Mouse (Mus musculus): ENCODE results near the gene Cdk5rap3. TPM values are rescaled to one million over a fixed set of nuclear protein-coding genes. Genes with fewer than 3 reads are reported as not detected.

Cdk5rap3 gene
- total and polyA plus RNA-seq, 3 experiments, result 45.2 to 55.4 TPM; not detected in 1

- DNase-seq (ENCODE audit: low read depth, low spot score), result no peak
- Histone ChIP-seq H3K9ac (ENCODE audit: control insufficient read depth, low read depth, low read length, poor library complexity, severe bottlenecking) (no peak overlapping the region), H3K27me3 (ENCODE audit: control insufficient read depth in 1 of 2, insufficient read depth in 2 of 2, low read length in 2 of 2) (peaks cover 49 to 50% of the 10 kb centered on the region in 2 experiments), H3K36me3 (ENCODE audit: control insufficient read depth in 1 of 2, insufficient read depth in 2 of 2, low read length in 2 of 2) (no peaks in the 10 kb centered on the region), H3K79me2 (ENCODE audit: control insufficient read depth, insufficient read depth, low read length, poor library complexity) (no peaks in the 10 kb centered on the region), H3K4me3 (ENCODE audit: control insufficient read depth in 1 of 2, insufficient read depth in 1 of 2, low read depth in 2 of 2, low read length in 2 of 2) (no peak overlapping the region), H3K4me1 (ENCODE audit: control insufficient read depth in 1 of 2, insufficient read depth in 2 of 2, low read length in 2 of 2) (no peaks in the 10 kb centered on the region), H3K27ac (ENCODE audit: control insufficient read depth, low read depth, low read length) (no peak overlapping the region), H3K9me3 (replicated peaks; ENCODE audit: insufficient read depth, low read length) (no peaks in the 10 kb centered on the region)
- TF ChIP-seq RCOR1 (IDR thresholded peaks at IDR 0.05; ENCODE audit: low read depth, low read length) (no peak), TCF12 (IDR thresholded peaks at IDR 0.05; ENCODE audit: low read depth, low read length) (no peak), POLR2A (IDR thresholded peaks at IDR 0.05; ENCODE audit: control insufficient read depth in 1 of 2, insufficient read depth in 1 of 2, low read depth in 1 of 2, low read length in 2 of 2, poor library complexity in 1 of 2) (no peak), E2F4 (IDR thresholded peaks at IDR 0.05; ENCODE audit: borderline replicate concordance, low read depth, low read length) (no peak), ETS1 (IDR thresholded peaks at IDR 0.05; ENCODE audit: low read depth, low read length) (no peak), RAD21 (IDR thresholded peaks at IDR 0.05; ENCODE audit: low read depth, low read length) (no peak), POLR2AphosphoS2 (IDR thresholded peaks at IDR 0.05; ENCODE audit: low read length) (no peak), NELFE (IDR thresholded peaks at IDR 0.05; ENCODE audit: low read depth, low read length) (no peak), MAFK (IDR thresholded peaks at IDR 0.05; ENCODE audit: borderline replicate concordance, low read depth, low read length) (no peak), MXI1 (IDR thresholded peaks at IDR 0.05; ENCODE audit: low read depth, low read length) (no peak), CTCF (IDR thresholded peaks at IDR 0.05 in 2 of 3, conservative IDR thresholded peaks at IDR 0.05 in 1 of 3; ENCODE audit: control insufficient read depth in 1 of 3, insufficient read depth in 1 of 3, low read depth in 2 of 3, low read length in 3 of 3, poor library complexity in 1 of 3, severe bottlenecking in 1 of 3) (no peak), GATA1 (IDR thresholded peaks at IDR 0.05; ENCODE audit: low read depth, low read length) (no peak), ZKSCAN1 (IDR thresholded peaks at IDR 0.05; ENCODE audit: low read depth, low read length) (no peak), MEF2A (IDR thresholded peaks at IDR 0.05; ENCODE audit: extremely low read depth, insufficient replicate concordance, low read depth, low read length, poor library complexity, severe bottlenecking) (no peak), TBP (IDR thresholded peaks at IDR 0.05; ENCODE audit: low read depth, low read length) (no peak), ZC3H11A (IDR thresholded peaks at IDR 0.05; ENCODE audit: low read depth, low read length) (no peak)
These were observed 43.6 kb downstream of the Cdk5rap3 start for GRCm38 (mm10) chr11:96872441-96873379.

- Histone ChIP-seq H3K4me1 (ENCODE audit: control insufficient read depth in 1 of 2, insufficient read depth in 2 of 2, low read length in 2 of 2) (peaks cover 0 to 8% of the 10 kb centered on the region in 2 experiments; a peak in 1 of 4 replicates), H3K79me2 (ENCODE audit: control insufficient read depth, insufficient read depth, low read length, poor library complexity) (no peaks in the 10 kb centered on the region), H3K4me3 (ENCODE audit: control insufficient read depth in 1 of 2, insufficient read depth in 1 of 2, low read depth in 2 of 2, low read length in 2 of 2) (no peak overlapping the region), H3K27me3 (ENCODE audit: control insufficient read depth in 1 of 2, insufficient read depth in 2 of 2, low read length in 2 of 2) (peaks cover 10% of the 10 kb centered on the region in 2 experiments), H3K27ac (ENCODE audit: control insufficient read depth, low read depth, low read length) (no peak overlapping the region), H3K36me3 (ENCODE audit: control insufficient read depth in 1 of 2, insufficient read depth in 2 of 2, low read length in 2 of 2) (no peaks in the 10 kb centered on the region), H3K9ac (ENCODE audit: control insufficient read depth, low read depth, low read length, poor library complexity, severe bottlenecking) (no peak overlapping the region), H3K9me3 (replicated peaks; ENCODE audit: insufficient read depth, low read length) (no peaks in the 10 kb centered on the region)
- DNase-seq (ENCODE audit: low read depth, low spot score), result peak; percentile 83
- TF ChIP-seq SMC3 (IDR thresholded peaks at IDR 0.05; ENCODE audit: low read depth, low read length) (peak; percentile 95), TAL1 (IDR thresholded peaks at IDR 0.05; ENCODE audit: low read length) (no peak), ZNF384 (IDR thresholded peaks at IDR 0.05; ENCODE audit: low read depth, low read length) (0 out of 2 replicates have a peak, but pooled peaks have one; percentile 11), MAX (IDR thresholded peaks at IDR 0.05; ENCODE audit: low read length) (no peak), CHD1 (IDR thresholded peaks at IDR 0.05; ENCODE audit: low read depth, low read length) (no peak), POLR2AphosphoS5 (IDR thresholded peaks at IDR 0.05; ENCODE audit: borderline replicate concordance, low read depth, low read length) (no peak), MXI1 (IDR thresholded peaks at IDR 0.05; ENCODE audit: low read depth, low read length) (no peak), ZC3H11A (IDR thresholded peaks at IDR 0.05; ENCODE audit: low read depth, low read length) (peak; percentile 93), MYB (IDR thresholded peaks at IDR 0.05; ENCODE audit: low read depth, low read length) (no peak), RAD21 (IDR thresholded peaks at IDR 0.05; ENCODE audit: low read depth, low read length) (peak; percentile 95), BHLHE40 (IDR thresholded peaks at IDR 0.05; ENCODE audit: borderline replicate concordance, low read depth, low read length) (no peak), MAFK (IDR thresholded peaks at IDR 0.05; ENCODE audit: borderline replicate concordance, low read depth, low read length) (no peak), SIN3A (IDR thresholded peaks at IDR 0.05; ENCODE audit: low read length) (peak; percentile 58), ETS1 (IDR thresholded peaks at IDR 0.05; ENCODE audit: low read depth, low read length) (no peak), E2F4 (IDR thresholded peaks at IDR 0.05; ENCODE audit: borderline replicate concordance, low read depth, low read length) (no peak), GABPA (IDR thresholded peaks at IDR 0.05; ENCODE audit: low read depth, low read length) (no peak), ELF1 (IDR thresholded peaks at IDR 0.05; ENCODE audit: low read depth, low read length) (no peak), MYC (IDR thresholded peaks at IDR 0.05; ENCODE audit: low read depth, low read length) (no peak), HCFC1 (IDR thresholded peaks at IDR 0.05; ENCODE audit: low read depth, low read length) (0 out of 2 replicates have a peak, but pooled peaks have one; percentile 19), CTCF (IDR thresholded peaks at IDR 0.05 in 2 of 3, conservative IDR thresholded peaks at IDR 0.05 in 1 of 3; ENCODE audit: control insufficient read depth in 1 of 3, insufficient read depth in 1 of 3, low read depth in 2 of 3, low read length in 3 of 3, poor library complexity in 1 of 3, severe bottlenecking in 1 of 3) (peak; percentile 94 to 97 (median 95))
These were observed 49.1 kb downstream of the Cdk5rap3 start for GRCm38 (mm10) chr11:96867149-96867548.
